Mouse (Mus musculus) pancreas, adult 10 weeks (tissue): Measurements from ENCODE around the gene Lipo4. TPM values are rescaled to one million over a fixed set of nuclear protein-coding genes. Genes with fewer than 3 reads are reported as not detected.

Experiments used
- polyA plus RNA-seq: library from polyadenylated mRNA; stranded (reverse); fragments of 350-450 nt; fragmentation: Illumina TruSeq; extraction: RNeasy Lipid Tissue Mini Kit (QIAGEN cat#74804); gene quantifications from one replicate; pipeline ENCODE4 v1.2.3, GENCODE M21; 2015; ENCODE audit warnings: low read depth, low replicate concordance; ENCODE audit not compliant: insufficient read depth

Gene Lipo4
- polyA plus RNA-seq, result not detected

GRCm38 (mm10) chr19:33517680-33518079 lies at the start of gene Lipo4:
Lipo4 (minus strand) TSS chr19:33517780.

Other genes with a start within 250 kb of the Lipo4 start
- gene Rnls, start 125.5 kb downstream of the Lipo4 start, polyA plus RNA-seq, result not detected
- gene Gm8978, start 107.5 kb upstream of the Lipo4 start, polyA plus RNA-seq, result not detected
- gene Lipo2, start 233.6 kb upstream of the Lipo4 start, polyA plus RNA-seq, result not detected
- 3.3 TPM for gene Lipo3, start 244.2 kb upstream of the Lipo4 start, polyA plus RNA-seq